Mouse (Mus musculus): ENCODE measurements around the gene Rrnad1. TPM values are rescaled to one million over a fixed set of nuclear protein-coding genes. Genes with fewer than 3 reads are reported as not detected.

Gene Rrnad1
- total and polyA plus RNA-seq, 3 experiments = 14.9 to 38.2 (median 19.2) TPM

DNA sequence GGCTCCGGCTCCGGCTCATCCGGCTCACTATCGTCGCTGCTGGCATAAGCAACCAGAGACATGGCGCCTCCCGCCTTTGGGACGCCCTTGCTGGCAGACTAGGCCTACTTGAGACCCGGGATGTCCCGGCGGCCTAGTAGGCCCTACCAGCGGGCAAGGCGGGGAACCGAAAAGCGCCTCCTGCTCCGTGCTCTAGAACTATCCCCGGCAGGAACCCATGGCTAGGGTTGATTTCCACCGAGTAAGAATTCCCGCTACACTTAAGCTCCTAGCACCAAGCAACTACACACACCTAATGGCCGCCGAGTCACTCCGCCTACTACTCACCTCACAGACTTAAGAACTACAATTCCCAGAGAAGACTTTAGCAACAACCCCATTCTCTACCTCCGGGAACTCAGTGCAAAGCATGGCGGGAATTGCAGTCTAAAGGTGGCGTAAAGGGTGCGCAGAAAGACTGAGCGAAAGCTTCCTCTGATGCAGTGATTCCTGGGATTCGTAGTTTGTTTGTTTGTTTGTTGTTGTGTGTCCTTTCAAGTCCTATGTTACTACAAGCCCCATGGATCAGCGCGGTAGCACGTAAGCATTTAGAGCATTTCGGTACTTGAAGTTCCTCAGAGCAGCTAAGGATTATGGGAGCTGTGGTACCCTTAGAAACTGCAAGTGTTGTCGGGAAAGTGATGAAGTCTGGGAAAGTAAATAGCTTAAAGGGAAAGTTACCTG, 45.1 kb downstream of the Rrnad1 start, which contains the start of gene Prcc:
Prcc (minus strand) TSS at position 328 of the 723 bp plus-strand sequence.
- H3K4me1 ChIP-seq (ENCODE audit: insufficient read depth, low read depth, low read length) = peaks cover 30% of the 10 kb centered on the region
- H3K9me3 ChIP-seq (replicated peaks) = peaks cover 5% of the 10 kb centered on the region
- ATAC-seq (ENCODE audit: extremely low read depth, insufficient number of reproducible peaks, low FRiP score, poor library complexity, severe bottlenecking) (peak; percentile 94), DNase-seq (ENCODE audit: low spot score) (peak; percentile 82)
- no peak for TF ChIP-seq POLR2AphosphoS5 (IDR thresholded peaks at IDR 0.05; ENCODE audit: insufficient replicate concordance, low read depth, low read length)
- no peak for TF ChIP-seq GATA1 (IDR thresholded peaks at IDR 0.05; ENCODE audit: borderline replicate concordance, low read length)
- no peak for TF ChIP-seq TAL1 (conservative IDR thresholded peaks at IDR 0.05; ENCODE audit: low read depth, low read length)
- no peak for TF ChIP-seq CTCF (IDR thresholded peaks at IDR 0.05; ENCODE audit: low read depth, low read length)
- no peak for TF ChIP-seq GATA2 (IDR thresholded peaks at IDR 0.05; ENCODE audit: borderline replicate concordance, low read depth, low read length)
- H3K27me3 ChIP-seq (ENCODE audit: insufficient read depth, low read length) = no peaks in the 10 kb centered on the region
- peak within 1 kb of the TSS; percentile 92 for H3K4me3 ChIP-seq (ENCODE audit: low read depth, low read length)
- H3K36me3 ChIP-seq (replicated peaks) = peaks cover 24% of the 10 kb centered on the region

GRCm38 (mm10) chr3:87884708-87885251, 45.7 kb downstream of the Rrnad1 start:
- ATAC-seq (ENCODE audit: extremely low read depth, insufficient number of reproducible peaks, low FRiP score, poor library complexity, severe bottlenecking) = no peak
- H3K4me1 ChIP-seq (ENCODE audit: insufficient read depth, low read depth, low read length) = peaks cover 30% of the 10 kb centered on the region
- DNase-seq (ENCODE audit: low spot score) = peak; percentile 49
- peaks cover 5% of the 10 kb centered on the region for H3K9me3 ChIP-seq (replicated peaks)
- peak overlapping the region; percentile 92 for H3K4me3 ChIP-seq (ENCODE audit: low read depth, low read length)
- TF ChIP-seq CTCF (IDR thresholded peaks at IDR 0.05; ENCODE audit: low read depth, low read length) = no peak
- no peak for TF ChIP-seq POLR2AphosphoS5 (IDR thresholded peaks at IDR 0.05; ENCODE audit: insufficient replicate concordance, low read depth, low read length)
- TF ChIP-seq GATA1 (IDR thresholded peaks at IDR 0.05; ENCODE audit: borderline replicate concordance, low read length) = no peak
- no peak for TF ChIP-seq TAL1 (conservative IDR thresholded peaks at IDR 0.05; ENCODE audit: low read depth, low read length)
- TF ChIP-seq GATA2 (IDR thresholded peaks at IDR 0.05; ENCODE audit: borderline replicate concordance, low read depth, low read length) = no peak
- H3K27me3 ChIP-seq (ENCODE audit: insufficient read depth, low read length) = no peaks in the 10 kb centered on the region
- peaks cover 31% of the 10 kb centered on the region for H3K36me3 ChIP-seq (replicated peaks)

GRCm38 (mm10) chr3:87884291-87884690, 46.2 kb downstream of the Rrnad1 start:
- Histone ChIP-seq H3K4me3 (ENCODE audit: low read depth, low read length) (peak overlapping the region; percentile 92), H3K9me3 (replicated peaks) (peaks cover 5% of the 10 kb centered on the region), H3K27me3 (ENCODE audit: insufficient read depth, low read length) (no peaks in the 10 kb centered on the region), H3K4me1 (ENCODE audit: insufficient read depth, low read depth, low read length) (peaks cover 30% of the 10 kb centered on the region), H3K36me3 (replicated peaks) (peaks cover 32% of the 10 kb centered on the region)
- TF ChIP-seq TAL1 (conservative IDR thresholded peaks at IDR 0.05; ENCODE audit: low read depth, low read length) = no peak
- TF ChIP-seq POLR2AphosphoS5 (IDR thresholded peaks at IDR 0.05; ENCODE audit: insufficient replicate concordance, low read depth, low read length) = no peak
- TF ChIP-seq CTCF (IDR thresholded peaks at IDR 0.05; ENCODE audit: low read depth, low read length) = no peak
- TF ChIP-seq GATA2 (IDR thresholded peaks at IDR 0.05; ENCODE audit: borderline replicate concordance, low read depth, low read length) = no peak
- ATAC-seq (ENCODE audit: extremely low read depth, insufficient number of reproducible peaks, low FRiP score, poor library complexity, severe bottlenecking) (no peak), DNase-seq (ENCODE audit: low spot score) (no peak)

DNA sequence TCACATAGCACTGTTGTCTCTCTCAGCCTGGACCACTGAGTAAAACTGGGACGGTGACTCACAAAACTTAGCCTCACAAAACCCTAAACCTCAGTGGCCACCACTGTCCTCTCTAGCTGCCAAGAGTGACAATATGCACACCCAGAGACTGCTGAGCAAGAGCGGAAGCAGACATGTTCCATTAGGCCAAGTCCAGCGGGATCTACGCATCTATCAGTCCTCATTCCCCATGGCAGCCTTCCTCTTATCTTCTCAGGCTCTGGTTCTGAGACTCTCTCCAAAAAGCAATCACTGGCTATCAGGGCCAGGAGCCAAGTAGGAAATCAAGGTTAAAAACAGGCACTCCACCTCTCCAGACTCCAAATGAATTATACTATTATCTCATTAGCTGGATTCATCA, 52.8 kb downstream of the Rrnad1 start:
- Histone ChIP-seq H3K27me3 (ENCODE audit: insufficient read depth, low read length) (no peaks in the 10 kb centered on the region), H3K4me1 (ENCODE audit: insufficient read depth, low read depth, low read length) (peaks cover 6% of the 10 kb centered on the region), H3K4me3 (ENCODE audit: low read depth, low read length) (no peak overlapping the region), H3K36me3 (replicated peaks) (peaks cover 82% of the 10 kb centered on the region), H3K9me3 (replicated peaks) (no peaks in the 10 kb centered on the region)
- ATAC-seq (ENCODE audit: extremely low read depth, insufficient number of reproducible peaks, low FRiP score, poor library complexity, severe bottlenecking) (no peak), DNase-seq (ENCODE audit: low spot score) (no peak)
- TF ChIP-seq POLR2AphosphoS5 (IDR thresholded peaks at IDR 0.05; ENCODE audit: insufficient replicate concordance, low read depth, low read length) (no peak), GATA2 (IDR thresholded peaks at IDR 0.05; ENCODE audit: borderline replicate concordance, low read depth, low read length) (no peak), GATA1 (IDR thresholded peaks at IDR 0.05; ENCODE audit: borderline replicate concordance, low read length) (no peak), CTCF (IDR thresholded peaks at IDR 0.05; ENCODE audit: low read depth, low read length) (no peak)

Other genes starting within 250 kb of the Rrnad1 start
- gene Lrrc71, start 182.1 kb downstream of the Rrnad1 start, total RNA-seq (2014; fragmentation: Nextera tagmentation) = not detected in 2 replicates
- 0.23 and 0.33 TPM in 2 replicates for gene Lrrc71, start 182.1 kb downstream of the Rrnad1 start, total RNA-seq (2017)
- gene Lrrc71, start 182.1 kb downstream of the Rrnad1 start, polyA plus RNA-seq (2012) = not detected in 2 replicates
- gene Ntrk1, start 135.6 kb downstream of the Rrnad1 start, total RNA-seq (2014; fragmentation: Nextera tagmentation) = not detected in 2 replicates
- gene Ntrk1, start 135.6 kb downstream of the Rrnad1 start, total RNA-seq (2017) = not detected in 2 replicates
- gene Ntrk1, start 135.6 kb downstream of the Rrnad1 start, polyA plus RNA-seq (2012) = not detected in 2 replicates
- not detected in 2 replicates for gene Insrr, start 133.8 kb downstream of the Rrnad1 start, total RNA-seq (2014; fragmentation: Nextera tagmentation)
- gene Insrr, start 133.8 kb downstream of the Rrnad1 start, total RNA-seq (2017) = 0.05 and 0.06 TPM in 2 replicates
- gene Insrr, start 133.8 kb downstream of the Rrnad1 start, polyA plus RNA-seq (2012) = not detected in 2 replicates
- gene Pear1, start 106.4 kb downstream of the Rrnad1 start, total RNA-seq (2014; fragmentation: Nextera tagmentation) = not detected in 2 replicates
- under 0.01 and 0.05 TPM in 2 replicates for gene Pear1, start 106.4 kb downstream of the Rrnad1 start, total RNA-seq (2017)
- gene Pear1, start 106.4 kb downstream of the Rrnad1 start, polyA plus RNA-seq (2012) = not detected in 2 replicates
- gene Sh2d2a, start 84.0 kb downstream of the Rrnad1 start, total RNA-seq (2014; fragmentation: Nextera tagmentation) = not detected in 2 replicates
- gene Sh2d2a, start 84.0 kb downstream of the Rrnad1 start, total RNA-seq (2017) = 0.16 and 0.17 TPM in 2 replicates
- not detected in 2 replicates for gene Sh2d2a, start 84.0 kb downstream of the Rrnad1 start, polyA plus RNA-seq (2012)
- gene Prcc, start 45.1 kb downstream of the Rrnad1 start, total RNA-seq (2014; fragmentation: Nextera tagmentation) = 41.3 and 44.7 TPM in 2 replicates
- 28.5 and 32.3 TPM in 2 replicates for gene Prcc, start 45.1 kb downstream of the Rrnad1 start, total RNA-seq (2017)
- gene Prcc, start 45.1 kb downstream of the Rrnad1 start, polyA plus RNA-seq (2012) = 75.9 and 99.7 TPM in 2 replicates
- 722 and 799 TPM in 2 replicates for gene Hdgf, start 24.4 kb downstream of the Rrnad1 start, total RNA-seq (2014; fragmentation: Nextera tagmentation)
- 506 and 578 TPM in 2 replicates for gene Hdgf, start 24.4 kb downstream of the Rrnad1 start, total RNA-seq (2017)
- 1,810 and 2,017 TPM in 2 replicates for gene Hdgf, start 24.4 kb downstream of the Rrnad1 start, polyA plus RNA-seq (2012)
- gene Mrpl24, start 11.2 kb downstream of the Rrnad1 start, total RNA-seq (2014; fragmentation: Nextera tagmentation) = 289 and 317 TPM in 2 replicates
- 183 and 204 TPM in 2 replicates for gene Mrpl24, start 11.2 kb downstream of the Rrnad1 start, total RNA-seq (2017)
- gene Mrpl24, start 11.2 kb downstream of the Rrnad1 start, polyA plus RNA-seq (2012) = 21.2 and 24.9 TPM in 2 replicates
- 67.3 and 70.8 TPM in 2 replicates for gene Isg20l2, start 403 bp downstream of the Rrnad1 start, total RNA-seq (2014; fragmentation: Nextera tagmentation)
- gene Isg20l2, start 403 bp downstream of the Rrnad1 start, total RNA-seq (2017) = 54.1 and 54.9 TPM in 2 replicates
- 15.8 and 18.3 TPM in 2 replicates for gene Isg20l2, start 403 bp downstream of the Rrnad1 start, polyA plus RNA-seq (2012)
- not detected in 2 replicates for gene Crabp2, start 17.9 kb upstream of the Rrnad1 start, total RNA-seq (2014; fragmentation: Nextera tagmentation)
- gene Crabp2, start 17.9 kb upstream of the Rrnad1 start, total RNA-seq (2017) = 0.38 TPM in 1 of 2 replicates, not detected in the other
- not detected in 2 replicates for gene Crabp2, start 17.9 kb upstream of the Rrnad1 start, polyA plus RNA-seq (2012)
- not detected in 2 replicates for gene Nes, start 40.4 kb upstream of the Rrnad1 start, total RNA-seq (2014; fragmentation: Nextera tagmentation)
- 0.12 and 0.22 TPM in 2 replicates for gene Nes, start 40.4 kb upstream of the Rrnad1 start, total RNA-seq (2017)
- gene Nes, start 40.4 kb upstream of the Rrnad1 start, polyA plus RNA-seq (2012) = 0.02 TPM in 2 replicates
- not detected in 2 replicates for gene Bcan, start 69.5 kb upstream of the Rrnad1 start, total RNA-seq (2014; fragmentation: Nextera tagmentation)
- 0.06 TPM in 1 of 2 replicates, not detected in the other for gene Bcan, start 69.5 kb upstream of the Rrnad1 start, total RNA-seq (2017)
- not detected in 2 replicates for gene Bcan, start 69.5 kb upstream of the Rrnad1 start, polyA plus RNA-seq (2012)
- gene Hapln2, start 96.9 kb upstream of the Rrnad1 start, total RNA-seq (2014; fragmentation: Nextera tagmentation) = not detected in 2 replicates
- not detected in 2 replicates for gene Hapln2, start 96.9 kb upstream of the Rrnad1 start, total RNA-seq (2017)
- not detected in 2 replicates for gene Hapln2, start 96.9 kb upstream of the Rrnad1 start, polyA plus RNA-seq (2012)
- 22.5 and 27.8 TPM in 2 replicates for gene Gpatch4, start 112.4 kb upstream of the Rrnad1 start, total RNA-seq (2014; fragmentation: Nextera tagmentation)
- gene Gpatch4, start 112.4 kb upstream of the Rrnad1 start, total RNA-seq (2017) = 15.0 and 16.6 TPM in 2 replicates
- 31.3 and 48.1 TPM in 2 replicates for gene Gpatch4, start 112.4 kb upstream of the Rrnad1 start, polyA plus RNA-seq (2012)
- 41.1 and 42.1 TPM in 2 replicates for gene Naxe, start 127.8 kb upstream of the Rrnad1 start, total RNA-seq (2014; fragmentation: Nextera tagmentation)
- 40.1 and 42.4 TPM in 2 replicates for gene Naxe, start 127.8 kb upstream of the Rrnad1 start, total RNA-seq (2017)
- 44.1 and 52.8 TPM in 2 replicates for gene Naxe, start 127.8 kb upstream of the Rrnad1 start, polyA plus RNA-seq (2012)
- not detected in 2 replicates for gene Ttc24, start 147.6 kb upstream of the Rrnad1 start, total RNA-seq (2014; fragmentation: Nextera tagmentation)
- gene Ttc24, start 147.6 kb upstream of the Rrnad1 start, total RNA-seq (2017) = 0.05 TPM in 1 of 2 replicates, not detected in the other
- gene Ttc24, start 147.6 kb upstream of the Rrnad1 start, polyA plus RNA-seq (2012) = not detected in 2 replicates
- gene Iqgap3, start 151.3 kb upstream of the Rrnad1 start, total RNA-seq (2014; fragmentation: Nextera tagmentation) = 20.2 and 29.3 TPM in 2 replicates
- 22.8 and 22.9 TPM in 2 replicates for gene Iqgap3, start 151.3 kb upstream of the Rrnad1 start, total RNA-seq (2017)
- gene Iqgap3, start 151.3 kb upstream of the Rrnad1 start, polyA plus RNA-seq (2012) = 10.6 and 13.8 TPM in 2 replicates
- gene Mef2d, start 211.7 kb upstream of the Rrnad1 start, total RNA-seq (2014; fragmentation: Nextera tagmentation) = 125 and 128 TPM in 2 replicates
- gene Mef2d, start 211.7 kb upstream of the Rrnad1 start, total RNA-seq (2017) = 15.4 and 17.0 TPM in 2 replicates
- gene Mef2d, start 211.7 kb upstream of the Rrnad1 start, polyA plus RNA-seq (2012) = 133 and 141 TPM in 2 replicates

Data from G1E (cell line).